9 mouse cellular contexts compared by ENCODE assay signal in genomic region chr11:31169161-31170051, GRCm38 (mm10). TPM values are rescaled to one million over a fixed set of nuclear protein-coding genes. Genes with fewer than 3 reads are reported as not detected.
A peak's percentile ranks its signal among the peaks of the same experiment; 100 is the strongest.
DNase-seq lines count a peak whose midpoint lies in the region; ATAC-seq and TF ChIP-seq lines count a peak whose summit lies in the region.
"Had no signal": no experiment of that assay in that cellular context is flagged by ENCODE, and none has a peak within 500 bp of the region (broad histone marks: within the 10 kb centered on the region; RNA-seq: fewer than 3 reads in every experiment).

No protein-coding gene starts in this region.

- no peak for TF ChIP-seq CTCF in intestine, postnatal 0 days (IDR thresholded peaks at IDR 0.05; ENCODE audit: low read depth)

- ATAC-seq in forebrain, embryonic 12.5 days (ENCODE audit: low FRiP score), result peak; percentile 92
- ATAC-seq in intestine, postnatal 0 days, result peak; percentile 76
- ATAC-seq in liver, embryonic 15.5 days (ENCODE audit: insufficient read depth), result peak; percentile 72
- no peak for ATAC-seq in inflammation-experienced regulatory T-cells, adult 6 months

- no peak overlapping the region for H3K27ac ChIP-seq in forebrain, embryonic 12.5 days
- no peak overlapping the region for H3K27ac ChIP-seq in intestine, postnatal 0 days (ENCODE audit: low read depth, low read length)
- H3K27ac ChIP-seq in liver, embryonic 15.5 days (replicated peaks), result peak overlapping the region; percentile 60

- H3K36me3 ChIP-seq in forebrain, embryonic 12.5 days (replicated peaks), result no peaks in the 10 kb centered on the region
- no peaks in the 10 kb centered on the region for H3K36me3 ChIP-seq in intestine, postnatal 0 days (ENCODE audit: control insufficient read depth, insufficient read depth)
- no peaks in the 10 kb centered on the region for H3K36me3 ChIP-seq in liver, embryonic 15.5 days (replicated peaks)

- H3K4me3 ChIP-seq in forebrain, embryonic 12.5 days (replicated peaks), result peak overlapping the region; percentile 48
- peak overlapping the region; percentile 43 for H3K4me3 ChIP-seq in intestine, postnatal 0 days (ENCODE audit: low read depth, low read length)
- H3K4me3 ChIP-seq in liver, embryonic 15.5 days (replicated peaks), result peak overlapping the region; percentile 26

- no peaks in the 10 kb centered on the region for H3K9me3 ChIP-seq in forebrain, embryonic 12.5 days
- H3K9me3 ChIP-seq in intestine, postnatal 0 days (ENCODE audit: control insufficient read depth), result no peaks in the 10 kb centered on the region
- H3K9me3 ChIP-seq in liver, embryonic 15.5 days (replicated peaks), result no peaks in the 10 kb centered on the region

- peak overlapping the region; percentile 62 for H3K4me2 ChIP-seq in forebrain, embryonic 12.5 days
- H3K4me2 ChIP-seq in intestine, postnatal 0 days (replicated peaks; ENCODE audit: low read depth), result peak overlapping the region; percentile 66
- H3K4me2 ChIP-seq in liver, embryonic 15.5 days, result peak overlapping the region; percentile 56

- intact Hi-C loops in left cerebral cortex, postnatal 25 days (cut with DNase I), result no loop called here
- intact Hi-C loops in left cerebral cortex, postnatal 10 days (cut with DNase I), result no loop called here

- peak; percentile 1 to 24 for DNase-seq in left cerebral cortex, postnatal 25 days (ENCODE audit: low spot score in 2 of 2)
- DNase-seq in left cerebral cortex, postnatal 10 days (ENCODE audit: extremely low spot score in 1 of 2, low spot score in 2 of 2), result no peak
- DNase-seq in cerebellum, adult 11 months, result peak; percentile 8
- DNase-seq in skeletal muscle tissue, adult 2 months (ENCODE audit: low read depth, low spot score), result peak; percentile 34

- peaks cover 9% of the 10 kb centered on the region for H3K4me1 ChIP-seq in forebrain, embryonic 12.5 days
- H3K4me1 ChIP-seq in intestine, postnatal 0 days (replicated peaks; ENCODE audit: control insufficient read depth, insufficient read depth, low read length), result no peaks in the 10 kb centered on the region
- H3K4me1 ChIP-seq in liver, embryonic 15.5 days (replicated peaks), result no peaks in the 10 kb centered on the region

- under 1% methylated on average over 21 of the region's 21 CpGs for WGBS in forebrain, embryonic 12.5 days
- 5% methylated on average over 21 of the region's 21 CpGs for WGBS in intestine, postnatal 0 days
- WGBS in liver, embryonic 15.5 days (ENCODE audit: insufficient replicate concordance), result 5% methylated on average over 21 of the region's 21 CpGs

- H3K9ac ChIP-seq in forebrain, embryonic 12.5 days, result peak overlapping the region; percentile 44; the same call in 1 of the 2 replicates
- H3K9ac ChIP-seq in intestine, postnatal 0 days (ENCODE audit: low read depth, low read length), result peak overlapping the region; percentile 17; the same call in 1 of the 2 replicates
- no peak overlapping the region for H3K9ac ChIP-seq in liver, embryonic 15.5 days

- H3K27me3 ChIP-seq in forebrain, embryonic 12.5 days, result no peaks in the 10 kb centered on the region
- H3K27me3 ChIP-seq in intestine, postnatal 0 days (replicated peaks; ENCODE audit: control insufficient read depth, insufficient read depth, low read length), result no peaks in the 10 kb centered on the region
- no peaks in the 10 kb centered on the region for H3K27me3 ChIP-seq in liver, embryonic 15.5 days

RNA-seq across cellular contexts. Expression of gene Gm17332, which starts 12.9 kb away (rescaled TPM):
- not detected for total RNA-seq in left cerebral cortex, postnatal 25 days (2021)
- total RNA-seq in left cerebral cortex, postnatal 10 days (2021), result not detected
- polyA plus RNA-seq in forebrain, embryonic 12.5 days (2016; fragmentation: Nextera tagmentation; extraction: Ambion mirVana), result not detected in 2 replicates
- polyA plus RNA-seq in intestine, postnatal 0 days (2015; fragmentation: Nextera tagmentation; extraction: Ambion mirVana), result not detected in 2 replicates
- not detected in 2 replicates for polyA plus RNA-seq in liver, embryonic 15.5 days (2015; fragmentation: Nextera tagmentation; extraction: Ambion mirVana)
- polyA plus RNA-seq in inflammation-experienced regulatory T-cells, adult 6 months (2017; shearing (Covaris generic)), result not detected
- total RNA-seq: neutrophil, adult 5-6 weeks had no signal

Comparison
In these comparisons a context has a peak if more than half of its experiments do, and no peak if none do; other contexts are left out.
1. DNase-seq: peak in left cerebral cortex, postnatal 25 days (2 of 2), cerebellum, adult 11 months (single experiment) and skeletal muscle tissue, adult 2 months (single experiment); none in left cerebral cortex, postnatal 10 days (0 of 2).
2. Peak in every context shown above with its lines, with median percentiles within 50 percentile points of each other: H3K4me2 ChIP-seq and H3K4me3 ChIP-seq.